Mouse (Mus musculus) gastrocnemius, postnatal 36 days (tissue): Measurements from ENCODE around the gene Ephb2. TPM values are rescaled to one million over a fixed set of nuclear protein-coding genes. Genes with fewer than 3 reads are reported as not detected.
A peak's percentile ranks its signal among the peaks of the same experiment; 100 is the strongest.

Source experiments
- DNase-seq, 2 experiments: peaks; one replicate each; pipeline ENCODE4 v3.0.0; 2022
- intact Hi-C: fragments of 180-260 bp; cut with DNase I; formaldehyde crosslinking; loops from one replicate; pipeline ENCODE4 v1.15.1; 2025
- total RNA-seq, 2 experiments: library from RNA; stranded (reverse); gene quantifications; 2 replicates each; pipeline ENCODE4 v1.2.3; 2021

Gene Ephb2
- total RNA-seq, 2 experiments from 2014 or later, result 0.87 to 0.94 TPM

- DNase-seq, result no peak
- intact Hi-C loops, result no loop called here
Observed at GRCm38 (mm10) chr4:136770718-136771117, 65.1 kb downstream of the Ephb2 start.

- intact Hi-C loops, result no loop called here
- no peak for DNase-seq
Observed at GRCm38 (mm10) chr4:136768499-136768898, 67.3 kb downstream of the Ephb2 start.

GRCm38 (mm10) chr4:136765080-136765479, 70.7 kb downstream of the Ephb2 start:
- DNase-seq, result no peak
- intact Hi-C loops, result no loop called here

GRCm38 (mm10) chr4:136763349-136763748, 72.4 kb downstream of the Ephb2 start:
- intact Hi-C loops, result no loop called here
- no peak for DNase-seq

- intact Hi-C loops, result no loop called here
- no peak for DNase-seq
Observed at GRCm38 (mm10) chr4:136761713-136762380, 73.9 kb downstream of the Ephb2 start.

- intact Hi-C loops, result no loop called here
- DNase-seq, result no peak
Observed at GRCm38 (mm10) chr4:136760882-136761281, 74.9 kb downstream of the Ephb2 start.

GRCm38 (mm10) chr4:136757096-136757495, 78.7 kb downstream of the Ephb2 start:
- intact Hi-C loops, result no loop called here
- DNase-seq, result no peak

- DNase-seq, result no peak
- intact Hi-C loops, result no loop called here
Observed at GRCm38 (mm10) chr4:136756486-136756885, 79.3 kb downstream of the Ephb2 start.

- no peak for DNase-seq
- intact Hi-C loops, result no loop called here
Observed at GRCm38 (mm10) chr4:136755364-136755811, 80.4 kb downstream of the Ephb2 start.

GRCm38 (mm10) chr4:136754256-136754655, 81.5 kb downstream of the Ephb2 start:
- intact Hi-C loops, result no loop called here
- no peak for DNase-seq

- intact Hi-C loops, result no loop called here
- no peak for DNase-seq
Observed at GRCm38 (mm10) chr4:136751355-136752020, 84.3 kb downstream of the Ephb2 start.

- intact Hi-C loops, result no loop called here
- no peak for DNase-seq
Observed at GRCm38 (mm10) chr4:136750578-136751338, 85.0 kb downstream of the Ephb2 start.

GRCm38 (mm10) chr4:136749851-136750577, 85.8 kb downstream of the Ephb2 start:
- no peak for DNase-seq
- intact Hi-C loops, result no loop called here

GRCm38 (mm10) chr4:136749431-136749830, 86.4 kb downstream of the Ephb2 start:
- intact Hi-C loops, result no loop called here
- no peak for DNase-seq

GRCm38 (mm10) chr4:136748842-136749392, 86.9 kb downstream of the Ephb2 start:
- intact Hi-C loops, result no loop called here
- no peak for DNase-seq

GRCm38 (mm10) chr4:136746516-136746915, 89.3 kb downstream of the Ephb2 start:
- intact Hi-C loops, result no loop called here
- no peak for DNase-seq

GRCm38 (mm10) chr4:136742677-136743076, 93.1 kb downstream of the Ephb2 start:
- intact Hi-C loops, result no loop called here
- DNase-seq, result peak in 1 of 2 experiments; percentile 35

- DNase-seq, result no peak
- intact Hi-C loops, result no loop called here
Observed at GRCm38 (mm10) chr4:136741840-136742239, 93.9 kb downstream of the Ephb2 start.

- DNase-seq, result no peak
Observed at GRCm38 (mm10) chr4:136740963-136741362, 94.8 kb downstream of the Ephb2 start.

GRCm38 (mm10) chr4:136739189-136739588, 96.6 kb downstream of the Ephb2 start:
- intact Hi-C loops, result no loop called here

More at GRCm38 (mm10) chr4:136740963-136741362, 94.8 kb downstream of the Ephb2 start:
- intact Hi-C loops, result no loop called here

More at GRCm38 (mm10) chr4:136739189-136739588, 96.6 kb downstream of the Ephb2 start:
- no peak for DNase-seq
